Mouse (Mus musculus): Measurements from ENCODE around the gene Gpc6. TPM values are rescaled to one million over a fixed set of nuclear protein-coding genes. Genes with fewer than 3 reads are reported as not detected.

Gpc6 gene
- polyA plus RNA-seq, 1 experiment from 2014 or later = 86.1 TPM

- Histone ChIP-seq H3K27ac (ENCODE audit: low read length) (no peak overlapping the region), H3K4me1 (ENCODE audit: control insufficient read depth, insufficient read depth, low read length) (0 out of 2 replicates have a peak, but pooled peaks cover 2% of the 10 kb centered on the region), H3K9ac (replicated peaks; ENCODE audit: low read depth, low read length) (no peak overlapping the region), H3K36me3 (ENCODE audit: control insufficient read depth, insufficient read depth, low read length) (no peaks in the 10 kb centered on the region), H3K4me3 (ENCODE audit: low read depth, low read length) (no peak overlapping the region), H3K4me2 (replicated peaks; ENCODE audit: low read depth, low read length) (no peak overlapping the region), H3K9me3 (ENCODE audit: control insufficient read depth, low read depth, low read length) (no peaks in the 10 kb centered on the region), H3K27me3 (ENCODE audit: control insufficient read depth, insufficient read depth, low read length) (no peaks in the 10 kb centered on the region)
- WGBS = 94% methylated on average over 2 of the region's 2 CpGs
- ATAC-seq (ENCODE audit: insufficient number of reproducible peaks, insufficient read depth, low FRiP score, low read depth) = no peak
Measured at GRCm38 (mm10) chr14:117728741-117729140, 803.6 kb downstream of the Gpc6 start.

DNA sequence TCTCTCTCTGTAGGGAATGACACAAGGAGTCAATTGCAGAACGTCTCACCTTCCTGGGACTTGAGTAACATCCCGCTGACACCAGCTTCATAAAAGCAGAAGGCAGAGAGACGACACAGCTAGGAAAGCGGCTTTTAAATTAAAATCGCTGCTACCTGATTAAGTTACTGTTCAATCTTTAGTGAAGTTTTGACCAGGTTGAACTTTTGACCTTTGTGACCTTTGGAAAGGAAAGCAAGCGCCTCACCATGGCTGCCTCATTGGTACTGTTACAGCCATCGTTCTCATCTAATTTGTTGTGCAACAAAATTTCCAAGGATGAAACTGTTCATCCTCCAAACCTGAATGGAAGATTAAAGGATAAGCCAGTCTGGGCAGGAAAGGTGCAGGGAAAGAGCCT lies 830.1 kb downstream of the Gpc6 start:
- 82% methylated on average over 7 of the region's 7 CpGs for WGBS
- no peak for ATAC-seq (ENCODE audit: insufficient number of reproducible peaks, insufficient read depth, low FRiP score, low read depth)
- H3K4me3 ChIP-seq (ENCODE audit: low read depth, low read length) = no peak overlapping the region
- no peaks in the 10 kb centered on the region for H3K27me3 ChIP-seq (ENCODE audit: control insufficient read depth, insufficient read depth, low read length)
- no peaks in the 10 kb centered on the region for H3K9me3 ChIP-seq (ENCODE audit: control insufficient read depth, low read depth, low read length)
- H3K4me2 ChIP-seq (replicated peaks; ENCODE audit: low read depth, low read length) = no peak overlapping the region
- no peaks in the 10 kb centered on the region for H3K36me3 ChIP-seq (ENCODE audit: control insufficient read depth, insufficient read depth, low read length)
- no peak overlapping the region for H3K9ac ChIP-seq (replicated peaks; ENCODE audit: low read depth, low read length)
- no peak overlapping the region for H3K27ac ChIP-seq (ENCODE audit: low read length)
- no peaks in the 10 kb centered on the region for H3K4me1 ChIP-seq (ENCODE audit: control insufficient read depth, insufficient read depth, low read length)

- Histone ChIP-seq H3K9ac (replicated peaks; ENCODE audit: low read depth, low read length) (no peak overlapping the region), H3K9me3 (ENCODE audit: control insufficient read depth, low read depth, low read length) (no peaks in the 10 kb centered on the region), H3K4me3 (ENCODE audit: low read depth, low read length) (no peak overlapping the region), H3K27me3 (ENCODE audit: control insufficient read depth, insufficient read depth, low read length) (no peaks in the 10 kb centered on the region), H3K4me1 (ENCODE audit: control insufficient read depth, insufficient read depth, low read length) (no peaks in the 10 kb centered on the region), H3K27ac (ENCODE audit: low read length) (no peak overlapping the region), H3K4me2 (replicated peaks; ENCODE audit: low read depth, low read length) (no peak overlapping the region), H3K36me3 (ENCODE audit: control insufficient read depth, insufficient read depth, low read length) (no peaks in the 10 kb centered on the region)
- no peak for ATAC-seq (ENCODE audit: insufficient number of reproducible peaks, insufficient read depth, low FRiP score, low read depth)
- 82% methylated on average over 7 of the region's 7 CpGs for WGBS
Measured at GRCm38 (mm10) chr14:117756505-117756904, 831.4 kb downstream of the Gpc6 start.

GRCm38 (mm10) chr14:117757790-117758358 lies 832.8 kb downstream of the Gpc6 start:
- Histone ChIP-seq H3K4me3 (ENCODE audit: low read depth, low read length) (no peak overlapping the region), H3K27ac (ENCODE audit: low read length) (no peak overlapping the region), H3K36me3 (ENCODE audit: control insufficient read depth, insufficient read depth, low read length) (no peaks in the 10 kb centered on the region), H3K27me3 (ENCODE audit: control insufficient read depth, insufficient read depth, low read length) (no peaks in the 10 kb centered on the region), H3K4me1 (ENCODE audit: control insufficient read depth, insufficient read depth, low read length) (no peaks in the 10 kb centered on the region), H3K4me2 (replicated peaks; ENCODE audit: low read depth, low read length) (no peak overlapping the region), H3K9me3 (ENCODE audit: control insufficient read depth, low read depth, low read length) (no peaks in the 10 kb centered on the region), H3K9ac (replicated peaks; ENCODE audit: low read depth, low read length) (no peak overlapping the region)
- 76% methylated on average over 6 of the region's 6 CpGs for WGBS
- no peak for ATAC-seq (ENCODE audit: insufficient number of reproducible peaks, insufficient read depth, low FRiP score, low read depth)

DNA sequence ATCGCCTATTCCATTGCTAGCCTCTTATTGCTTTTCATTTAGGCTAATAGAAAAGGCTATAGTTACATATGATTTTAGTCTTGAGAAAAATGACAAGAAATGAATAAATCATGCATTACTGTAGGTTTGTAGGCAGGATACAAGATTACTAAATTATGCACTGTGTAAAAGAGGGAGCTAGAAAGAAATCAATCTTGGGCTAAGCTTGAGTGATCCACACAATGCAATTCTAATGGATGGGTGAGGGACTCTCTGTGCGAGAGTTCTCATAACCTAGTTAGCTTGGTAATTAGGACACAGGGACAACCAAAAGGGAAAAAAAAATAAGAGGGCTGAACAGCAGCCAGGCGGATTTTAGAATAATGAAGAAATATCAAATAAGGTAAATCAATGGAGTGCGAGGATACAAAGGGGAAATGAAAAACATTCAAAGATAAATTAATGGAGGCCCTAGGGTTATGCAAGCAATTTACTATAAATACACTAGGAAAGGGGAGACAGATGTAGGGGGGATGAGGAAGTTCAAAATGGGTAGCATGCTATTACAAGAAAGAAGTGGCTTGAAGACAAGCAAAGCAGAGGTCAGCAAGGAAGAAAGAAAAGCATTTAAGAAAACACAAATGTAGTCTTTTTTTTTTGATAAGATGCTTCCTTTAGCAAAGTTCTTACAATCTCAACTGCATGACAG lies 835.9 kb downstream of the Gpc6 start:
- Histone ChIP-seq H3K4me3 (ENCODE audit: low read depth, low read length) (no peak overlapping the region), H3K4me2 (replicated peaks; ENCODE audit: low read depth, low read length) (no peak overlapping the region), H3K36me3 (ENCODE audit: control insufficient read depth, insufficient read depth, low read length) (no peaks in the 10 kb centered on the region), H3K9me3 (ENCODE audit: control insufficient read depth, low read depth, low read length) (no peaks in the 10 kb centered on the region), H3K9ac (replicated peaks; ENCODE audit: low read depth, low read length) (no peak overlapping the region), H3K27me3 (ENCODE audit: control insufficient read depth, insufficient read depth, low read length) (no peaks in the 10 kb centered on the region), H3K27ac (ENCODE audit: low read length) (no peak overlapping the region), H3K4me1 (ENCODE audit: control insufficient read depth, insufficient read depth, low read length) (no peaks in the 10 kb centered on the region)
- 73% methylated on average over 4 of the region's 4 CpGs for WGBS
- ATAC-seq (ENCODE audit: insufficient number of reproducible peaks, insufficient read depth, low FRiP score, low read depth) = no peak

DNA sequence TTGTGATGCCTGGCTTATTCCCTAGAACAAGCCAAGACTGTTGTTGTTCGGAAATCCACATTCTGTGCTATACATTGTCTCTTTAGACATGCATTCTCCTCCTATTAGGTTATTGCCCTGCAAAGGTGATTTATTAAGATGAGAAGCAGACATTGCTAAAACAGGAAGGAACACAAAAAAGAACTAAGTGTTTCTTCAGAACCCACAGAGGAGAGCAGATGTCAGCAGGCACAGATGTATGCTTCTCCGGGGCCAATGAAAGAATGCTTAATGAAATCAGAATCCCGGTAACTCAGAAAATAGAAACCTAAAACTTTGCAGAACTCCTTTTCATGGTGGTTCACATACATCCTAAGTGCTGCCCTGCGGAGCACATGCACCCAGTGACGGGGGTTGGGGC lies 837.8 kb downstream of the Gpc6 start:
- Histone ChIP-seq H3K9me3 (ENCODE audit: control insufficient read depth, low read depth, low read length) (no peaks in the 10 kb centered on the region), H3K36me3 (ENCODE audit: control insufficient read depth, insufficient read depth, low read length) (no peaks in the 10 kb centered on the region), H3K4me1 (ENCODE audit: control insufficient read depth, insufficient read depth, low read length) (0 out of 2 replicates have a peak, but pooled peaks cover 5% of the 10 kb centered on the region), H3K4me3 (ENCODE audit: low read depth, low read length) (no peak overlapping the region), H3K27me3 (ENCODE audit: control insufficient read depth, insufficient read depth, low read length) (no peaks in the 10 kb centered on the region), H3K9ac (replicated peaks; ENCODE audit: low read depth, low read length) (no peak overlapping the region), H3K27ac (ENCODE audit: low read length) (no peak overlapping the region), H3K4me2 (replicated peaks; ENCODE audit: low read depth, low read length) (no peak overlapping the region)
- 69% methylated on average over 5 of the region's 5 CpGs for WGBS
- no peak for ATAC-seq (ENCODE audit: insufficient number of reproducible peaks, insufficient read depth, low FRiP score, low read depth)

GRCm38 (mm10) chr14:117767861-117768260 lies 842.7 kb downstream of the Gpc6 start:
- Histone ChIP-seq H3K27me3 (ENCODE audit: control insufficient read depth, insufficient read depth, low read length) (no peaks in the 10 kb centered on the region), H3K36me3 (ENCODE audit: control insufficient read depth, insufficient read depth, low read length) (no peaks in the 10 kb centered on the region), H3K9ac (replicated peaks; ENCODE audit: low read depth, low read length) (no peak overlapping the region), H3K27ac (ENCODE audit: low read length) (no peak overlapping the region), H3K4me2 (replicated peaks; ENCODE audit: low read depth, low read length) (no peak overlapping the region), H3K9me3 (ENCODE audit: control insufficient read depth, low read depth, low read length) (no peaks in the 10 kb centered on the region), H3K4me3 (ENCODE audit: low read depth, low read length) (no peak overlapping the region), H3K4me1 (ENCODE audit: control insufficient read depth, insufficient read depth, low read length) (0 out of 2 replicates have a peak, but pooled peaks cover 5% of the 10 kb centered on the region)
- 56% methylated on average over 4 of the region's 4 CpGs for WGBS
- no peak for ATAC-seq (ENCODE audit: insufficient number of reproducible peaks, insufficient read depth, low FRiP score, low read depth)

DNA sequence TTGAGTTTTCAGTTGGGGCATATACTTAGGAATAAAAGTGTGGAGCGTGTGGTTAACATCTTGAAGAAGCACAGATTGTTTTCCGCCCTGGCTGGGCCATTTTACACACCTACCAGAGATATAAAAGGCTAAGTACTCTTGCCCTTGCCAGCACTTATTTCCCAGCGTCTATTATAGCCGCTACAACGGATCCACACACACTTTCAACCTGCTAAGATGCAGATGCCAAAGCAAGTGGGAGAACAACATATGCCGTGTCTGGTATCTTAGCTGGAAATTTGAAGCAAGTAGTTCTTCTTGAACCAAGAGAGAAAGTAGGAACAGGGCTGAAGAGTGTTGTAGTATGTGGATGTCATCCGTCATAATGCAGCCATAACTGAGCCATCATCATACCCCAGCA lies 843.6 kb downstream of the Gpc6 start:
- Histone ChIP-seq H3K4me1 (ENCODE audit: control insufficient read depth, insufficient read depth, low read length) (0 out of 2 replicates have a peak, but pooled peaks cover 5% of the 10 kb centered on the region), H3K36me3 (ENCODE audit: control insufficient read depth, insufficient read depth, low read length) (no peaks in the 10 kb centered on the region), H3K27ac (ENCODE audit: low read length) (no peak overlapping the region), H3K27me3 (ENCODE audit: control insufficient read depth, insufficient read depth, low read length) (no peaks in the 10 kb centered on the region), H3K9me3 (ENCODE audit: control insufficient read depth, low read depth, low read length) (no peaks in the 10 kb centered on the region), H3K4me3 (ENCODE audit: low read depth, low read length) (no peak overlapping the region), H3K9ac (replicated peaks; ENCODE audit: low read depth, low read length) (no peak overlapping the region), H3K4me2 (replicated peaks; ENCODE audit: low read depth, low read length) (no peak overlapping the region)
- 84% methylated on average over 7 of the region's 7 CpGs for WGBS
- ATAC-seq (ENCODE audit: insufficient number of reproducible peaks, insufficient read depth, low FRiP score, low read depth) = no peak

GRCm38 (mm10) chr14:117773373-117773772 lies 848.3 kb downstream of the Gpc6 start:
- no peaks in the 10 kb centered on the region for H3K27me3 ChIP-seq (ENCODE audit: control insufficient read depth, insufficient read depth, low read length)
- H3K4me3 ChIP-seq (ENCODE audit: low read depth, low read length) = no peak overlapping the region
- no peaks in the 10 kb centered on the region for H3K36me3 ChIP-seq (ENCODE audit: control insufficient read depth, insufficient read depth, low read length)
- no peaks in the 10 kb centered on the region for H3K9me3 ChIP-seq (ENCODE audit: control insufficient read depth, low read depth, low read length)
- 72% methylated on average over 2 of the region's 2 CpGs for WGBS
- H3K27ac ChIP-seq (ENCODE audit: low read length) = no peak overlapping the region
- H3K4me1 ChIP-seq (ENCODE audit: control insufficient read depth, insufficient read depth, low read length) = no peaks in the 10 kb centered on the region
- H3K9ac ChIP-seq (replicated peaks; ENCODE audit: low read depth, low read length) = no peak overlapping the region
- no peak for ATAC-seq (ENCODE audit: insufficient number of reproducible peaks, insufficient read depth, low FRiP score, low read depth)
- no peak overlapping the region for H3K4me2 ChIP-seq (replicated peaks; ENCODE audit: low read depth, low read length)

Measured in stomach, embryonic 14.5 days (tissue).